Mouse (Mus musculus): ENCODE data around the gene Nfu1. TPM values are rescaled to one million over a fixed set of nuclear protein-coding genes. Genes with fewer than 3 reads are reported as not detected.

Gene Nfu1
- total RNA-seq, 2 experiments from 2014 or later, result 59.3 to 63.0 TPM

DNA sequence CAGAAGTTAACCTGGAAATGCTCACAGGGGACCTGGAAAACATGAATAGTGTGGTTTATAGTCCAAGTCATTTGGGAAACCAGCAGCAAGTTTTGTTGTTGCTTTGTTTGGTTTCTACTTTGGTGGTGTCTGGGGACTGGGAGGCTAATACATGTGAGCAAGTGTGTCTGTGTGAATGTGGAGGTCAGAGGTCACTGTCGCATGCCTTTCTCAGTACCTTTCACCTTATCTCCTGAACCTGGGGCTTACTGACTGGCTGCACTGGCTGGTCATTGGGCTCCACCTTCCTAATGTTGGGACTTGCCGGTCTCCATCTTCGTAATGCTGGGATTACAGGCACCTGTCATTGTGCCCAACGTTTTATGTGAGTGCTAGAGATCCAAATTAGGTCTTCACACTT lies 61.6 kb downstream of the Nfu1 start:
- no peak for DNase-seq (ENCODE audit: low spot score in 2 of 2)

DNA sequence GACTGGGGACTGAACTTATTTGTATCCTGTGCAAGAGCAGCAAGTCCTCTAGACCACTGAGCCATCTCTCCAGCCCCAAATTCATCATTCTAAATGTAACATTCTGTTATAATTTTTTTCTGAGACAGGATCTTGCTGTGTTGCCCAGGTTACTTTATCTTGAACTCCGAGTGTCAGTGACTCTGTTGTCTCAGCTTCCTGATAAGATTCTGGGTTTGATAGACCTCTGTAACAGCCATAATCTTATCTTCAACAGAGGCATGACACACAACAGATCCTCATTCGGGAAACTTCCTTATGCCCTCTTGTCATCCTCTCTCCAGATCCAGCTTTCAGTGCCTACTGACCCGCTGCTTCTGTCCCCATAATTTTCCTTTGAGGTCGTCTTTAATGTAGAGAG lies 63.7 kb downstream of the Nfu1 start:
- no peak for DNase-seq (ENCODE audit: low spot score in 2 of 2)

DNA sequence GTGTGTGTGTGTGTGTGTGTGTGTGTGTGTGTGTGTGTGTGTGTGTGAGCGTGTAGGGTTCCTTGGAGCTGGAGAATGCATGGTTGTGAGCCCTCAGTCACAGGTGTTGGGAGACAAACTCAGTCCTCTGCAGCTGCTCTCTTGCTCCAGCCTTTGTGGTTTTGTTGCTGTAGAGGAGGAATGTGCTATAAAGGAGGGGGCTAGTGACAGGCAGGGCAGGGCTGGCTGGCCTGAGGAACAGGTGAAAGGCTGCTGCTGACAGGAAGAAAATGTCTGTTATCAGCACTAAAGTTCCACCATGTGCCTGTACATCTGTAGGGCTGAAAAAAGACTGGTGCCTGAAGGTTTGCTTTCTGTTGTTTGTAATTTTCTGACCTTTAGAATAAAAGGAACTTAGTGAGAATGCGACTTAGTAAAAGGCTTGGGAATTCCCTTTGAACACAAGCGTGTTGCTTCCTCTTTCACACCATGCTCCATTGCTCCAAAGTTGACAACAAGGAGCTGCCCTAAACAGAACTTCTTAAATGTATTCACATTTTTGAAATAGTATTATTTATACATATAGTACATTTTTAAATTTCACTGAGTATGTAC lies 66.2 kb downstream of the Nfu1 start:
- no peak for DNase-seq (ENCODE audit: low spot score in 2 of 2)

Other genes with a start within 250 kb of the Nfu1 start
- 1 to 10 TPM; 6.1 to 6.4 TPM for gene Anxa4, start 215.7 kb upstream of the Nfu1 start, total RNA-seq (2021)
- gene Aak1, start 159.7 kb upstream of the Nfu1 start, total RNA-seq (2021), result 100 to 1,000 TPM; 276 to 295 TPM
- 10 to 100 TPM; 64.1 to 66.4 TPM for gene Gfpt1, start 33.6 kb downstream of the Nfu1 start, total RNA-seq (2021)
- not detected for gene D6Ertd527e, start 95.5 kb downstream of the Nfu1 start, total RNA-seq (2021)